Mouse (Mus musculus): ENCODE measurements around the gene Bcas3.
"Not testable (repeated sequence)": the region's sequence is repeated elsewhere in the genome, so short reads cannot be mapped to it uniquely, and the experiment has no call there.

The Bcas3 gene

GRCm38 (mm10) chr11:85485197-85485940 lies 132.4 kb downstream of the Bcas3 start:
- DNase-seq: no peak

DNA sequence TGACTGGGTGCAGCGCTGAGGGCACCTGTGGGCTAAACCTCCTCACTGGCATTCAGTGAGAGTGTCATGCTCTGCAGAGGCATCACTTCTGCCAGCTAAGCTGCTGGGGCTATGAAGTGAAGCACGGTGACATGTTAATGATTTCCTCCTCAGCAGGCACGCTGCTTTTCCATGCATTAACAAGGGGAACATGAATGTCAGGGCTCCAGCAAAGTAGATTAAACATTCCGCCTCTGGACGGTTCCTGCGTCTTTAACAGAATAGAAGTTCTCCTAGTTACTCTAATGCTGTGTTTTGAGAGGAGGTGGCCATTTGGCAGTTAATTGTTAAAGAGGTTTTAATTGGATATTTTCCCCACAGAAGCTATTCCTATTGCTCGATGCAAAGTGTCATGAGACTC lies 134.5 kb downstream of the Bcas3 start:
- no peak for DNase-seq

DNA sequence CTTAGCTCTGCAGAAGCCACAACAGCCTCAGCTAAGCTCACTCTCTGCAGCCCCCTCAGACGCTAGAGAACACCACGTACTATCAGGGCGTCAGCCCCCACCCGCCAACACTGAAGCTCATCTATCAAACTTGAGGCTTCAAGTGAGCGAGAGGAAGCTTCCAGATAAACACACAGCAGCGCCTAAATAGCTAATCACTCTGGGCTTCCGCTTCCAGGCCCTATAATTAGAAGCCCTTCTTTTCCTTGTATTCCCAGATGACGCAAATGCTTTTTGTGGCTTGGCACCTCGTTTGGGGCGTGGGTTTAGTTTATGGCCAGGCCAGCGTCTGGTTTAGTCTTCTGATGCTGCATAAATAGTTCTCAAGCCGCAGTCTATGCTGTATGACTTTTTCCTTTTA lies 139.3 kb downstream of the Bcas3 start:
- DNase-seq: no peak

DNA sequence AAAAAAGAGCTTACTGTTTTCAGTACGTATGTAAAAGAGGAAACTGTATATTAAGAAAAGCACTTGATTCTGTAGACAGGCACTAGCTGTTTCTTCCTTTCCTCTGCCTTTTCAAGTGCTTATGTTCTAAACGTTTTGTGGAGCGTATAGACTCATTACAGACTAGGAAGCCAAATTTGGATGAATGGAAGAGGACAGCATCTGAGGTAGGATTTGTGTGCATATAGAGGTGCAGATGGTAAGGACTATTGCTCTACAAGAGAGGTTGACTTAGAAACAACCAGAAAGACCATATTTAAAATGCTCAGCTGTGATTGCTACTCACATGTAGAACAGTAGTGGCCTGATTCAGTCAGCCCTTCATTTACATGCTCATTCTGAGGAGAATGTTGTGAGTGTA lies 139.7 kb downstream of the Bcas3 start:
- DNase-seq: no peak

DNA sequence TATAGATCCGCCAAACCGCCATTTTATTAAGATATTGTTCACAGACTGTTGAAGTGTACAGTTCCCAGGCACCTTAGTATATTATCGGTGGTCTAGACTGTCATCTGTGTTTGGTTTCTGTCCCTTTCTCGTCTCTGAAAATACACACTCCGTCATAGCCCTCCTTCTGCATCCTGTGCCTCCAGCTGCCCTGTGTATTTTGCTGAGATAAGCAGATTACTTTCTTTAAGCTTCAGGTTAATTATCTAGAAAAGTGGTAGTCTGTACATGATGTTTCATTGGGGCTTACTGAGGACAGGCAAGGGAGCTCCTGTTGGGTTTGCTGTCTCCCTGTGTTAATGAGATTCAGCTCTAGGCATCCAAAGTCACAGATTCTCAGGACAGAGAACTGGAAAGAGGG lies 146.6 kb downstream of the Bcas3 start:
- DNase-seq: no peak

DNA sequence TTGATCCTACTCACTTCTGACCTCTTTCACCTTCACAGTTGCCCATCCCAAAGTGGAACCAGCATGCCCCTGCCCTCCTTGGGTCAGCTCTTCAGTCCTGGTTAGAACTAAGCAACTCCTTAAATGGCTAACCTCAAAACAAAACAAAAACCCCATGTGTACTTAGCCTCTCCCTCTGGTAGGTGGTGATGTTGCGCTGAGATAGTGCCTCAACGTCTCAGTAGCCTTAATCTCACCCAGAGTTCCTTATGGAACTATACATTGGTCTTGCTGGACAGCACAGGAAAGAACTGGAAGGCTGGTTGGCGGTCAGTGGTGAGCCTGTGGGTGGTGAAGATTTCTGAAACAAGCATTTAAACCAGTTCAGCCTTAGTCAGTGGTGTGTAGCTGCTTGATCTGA lies 149.1 kb downstream of the Bcas3 start:
- DNase-seq: no peak

GRCm38 (mm10) chr11:85504812-85505211 lies 151.8 kb downstream of the Bcas3 start:
- DNase-seq: not testable (repeated sequence)

DNA sequence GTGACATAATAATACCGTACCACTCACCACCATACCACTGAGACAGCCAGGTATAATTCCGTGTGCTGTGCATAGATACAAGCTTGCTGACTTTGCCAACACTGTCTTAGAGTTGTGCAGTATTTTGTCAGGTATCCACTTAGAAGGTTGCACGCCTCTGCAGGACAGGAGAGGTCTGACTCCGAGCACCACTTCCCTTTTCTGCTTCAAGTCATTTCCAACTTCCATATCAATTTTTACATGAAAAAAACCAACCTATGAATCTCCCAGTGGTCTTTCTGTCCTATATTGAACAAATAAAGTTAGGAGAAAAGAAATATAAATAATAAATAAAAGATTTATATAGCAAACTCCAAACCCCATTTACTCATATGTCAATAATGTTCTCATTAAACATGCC lies 152.8 kb downstream of the Bcas3 start:
- no peak for DNase-seq

- no peak for DNase-seq
Observed at GRCm38 (mm10) chr11:85509334-85509733, 156.4 kb downstream of the Bcas3 start.

DNA sequence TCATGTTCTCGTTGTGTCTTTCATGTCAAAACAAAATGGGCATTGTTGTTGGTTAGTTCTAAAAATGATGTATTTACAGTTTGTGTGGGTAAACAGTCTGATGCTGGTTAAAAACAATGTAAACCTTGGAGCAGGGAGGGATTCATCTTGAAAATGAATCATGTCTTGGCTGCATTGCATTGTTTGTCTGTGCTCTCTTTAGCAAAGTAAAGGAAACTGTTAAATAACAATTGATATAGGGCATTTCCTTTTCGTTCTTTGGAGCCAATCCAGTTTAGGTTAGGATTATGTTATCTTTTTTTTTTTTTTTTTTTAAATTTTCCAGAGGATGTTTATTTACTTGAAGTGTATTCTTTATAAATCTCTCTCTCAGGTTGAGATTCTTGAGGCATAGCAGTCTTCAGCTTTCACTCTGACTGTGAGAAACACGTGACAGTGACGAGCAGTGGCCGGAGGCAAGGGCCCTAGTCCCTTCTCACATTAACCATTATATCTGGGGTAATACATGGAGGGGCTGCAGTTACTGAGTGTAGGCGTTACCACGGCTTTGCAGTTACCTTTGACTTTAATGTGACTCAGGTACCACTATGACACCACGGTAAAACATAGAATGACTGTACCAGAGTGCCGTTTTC lies 158.4 kb downstream of the Bcas3 start:
- no peak for DNase-seq

DNA sequence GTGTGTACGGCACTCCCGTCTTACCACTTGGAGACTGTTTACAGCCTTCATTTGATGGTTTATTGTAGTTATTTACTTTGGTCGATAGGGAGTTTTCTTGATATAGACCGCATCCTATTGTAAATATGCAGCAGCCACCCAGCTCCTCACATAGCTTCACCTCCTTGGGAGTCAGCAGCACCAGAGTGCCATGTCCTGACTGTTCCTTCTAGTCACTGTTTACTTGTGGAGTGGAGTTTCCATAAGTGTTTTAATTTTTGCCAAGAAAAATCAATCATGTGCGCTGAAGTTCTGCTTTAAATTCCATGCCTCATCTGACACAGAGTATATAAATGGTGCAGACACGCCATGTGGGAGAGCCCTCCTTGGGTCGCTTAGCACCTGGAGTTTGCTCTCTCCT lies 163.8 kb downstream of the Bcas3 start:
- no peak for DNase-seq

- peak; percentile 14 for DNase-seq
Observed at GRCm38 (mm10) chr11:85518025-85518756, 165.2 kb downstream of the Bcas3 start.

DNA sequence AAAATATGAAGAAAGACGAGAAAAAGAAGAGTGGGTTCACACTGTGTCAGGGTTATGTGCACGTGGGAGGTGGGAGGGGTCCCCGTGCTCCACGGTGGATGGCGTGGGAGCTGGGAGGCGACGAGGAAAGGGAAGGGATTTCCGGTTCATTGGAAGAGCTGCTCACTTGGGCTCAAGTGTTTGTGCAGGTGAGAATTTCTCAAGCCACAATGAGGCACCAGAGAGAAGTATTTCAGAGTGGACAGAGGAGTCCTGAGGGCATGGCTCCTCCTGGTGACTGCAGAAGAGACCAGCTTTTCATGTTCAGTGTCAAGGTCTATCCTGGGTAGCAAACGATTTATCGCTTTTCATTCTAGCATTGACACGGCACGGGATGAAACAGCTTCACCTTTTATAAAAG lies 167.3 kb downstream of the Bcas3 start:
- no peak for DNase-seq

DNA sequence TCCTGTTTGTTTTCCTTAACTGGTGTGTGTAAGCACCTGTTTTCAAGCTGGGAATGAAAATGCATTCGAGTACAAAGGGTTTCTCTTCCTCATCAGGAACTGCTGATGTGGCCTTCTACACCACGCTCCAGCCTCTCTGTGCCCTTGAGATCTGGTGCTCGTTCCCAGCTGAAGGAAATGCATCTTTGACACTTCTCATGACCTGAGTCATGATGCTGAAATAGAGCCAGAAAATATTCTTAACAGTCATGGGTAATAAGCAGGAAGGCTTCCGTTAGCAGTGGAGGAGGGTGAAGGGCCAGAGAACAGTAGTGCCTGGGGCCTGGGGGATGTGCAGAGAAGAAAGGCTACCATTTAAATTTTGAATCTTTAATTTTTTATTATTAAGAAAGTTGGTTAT lies 168.0 kb downstream of the Bcas3 start:
- no peak for DNase-seq

- no peak for DNase-seq
Observed at GRCm38 (mm10) chr11:85523646-85524045, 170.7 kb downstream of the Bcas3 start.

DNA sequence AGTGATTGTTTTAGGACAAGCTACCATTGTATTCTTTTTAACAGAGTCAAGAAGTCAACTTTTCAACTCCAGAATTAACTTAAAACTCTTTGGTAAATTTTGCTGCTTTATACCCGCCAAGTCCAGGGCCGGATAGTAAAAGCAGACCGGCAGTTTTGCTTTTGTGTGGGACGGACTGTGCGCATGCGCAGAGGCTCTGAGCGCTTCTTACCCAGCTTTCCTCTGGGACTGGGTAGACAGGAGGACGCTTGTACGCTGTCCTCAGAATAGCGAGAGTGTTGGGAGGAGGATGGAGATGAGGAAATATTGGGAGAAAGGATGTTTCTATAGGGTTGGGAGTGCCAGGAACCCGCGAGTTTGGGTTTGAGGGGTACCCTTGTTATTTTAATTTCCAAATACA lies 171.2 kb downstream of the Bcas3 start:
- DNase-seq: peak; percentile 55

DNA sequence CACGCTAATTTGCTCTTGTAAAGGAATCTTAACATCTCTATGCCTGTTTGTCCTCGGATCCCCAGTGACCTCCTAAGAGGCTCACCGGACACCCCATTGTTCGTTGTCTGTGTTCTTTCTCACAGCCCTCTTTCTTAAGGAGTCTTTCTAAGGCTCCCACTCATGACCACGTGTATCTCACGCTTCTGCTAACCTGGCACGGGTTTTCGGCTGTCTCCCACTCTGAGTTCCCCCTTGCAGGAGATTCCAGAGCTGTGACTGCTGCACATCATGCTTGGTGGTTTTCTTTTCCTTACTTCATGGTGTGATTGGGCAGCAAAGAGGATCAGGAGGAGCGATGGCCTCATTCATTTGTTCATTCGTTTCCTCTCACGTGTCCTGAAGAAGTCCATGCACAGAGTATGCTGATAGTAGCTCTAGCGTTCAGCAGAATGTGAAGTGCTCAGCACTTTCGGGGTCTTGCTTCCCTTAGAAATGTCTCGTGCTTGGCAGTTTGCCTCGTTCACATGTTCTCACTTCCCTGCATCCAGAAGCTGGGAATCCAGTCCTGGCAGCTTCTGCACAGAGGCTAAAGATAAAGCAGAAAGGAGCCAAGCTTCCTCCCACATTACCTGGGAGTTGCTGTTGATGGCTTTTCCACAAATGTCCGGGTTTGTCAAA lies 172.0 kb downstream of the Bcas3 start:
- DNase-seq: no peak

- no peak for DNase-seq
Observed at GRCm38 (mm10) chr11:85525501-85525885, 172.5 kb downstream of the Bcas3 start.

GRCm38 (mm10) chr11:85525979-85526775 lies 173.2 kb downstream of the Bcas3 start:
- DNase-seq: no peak

- no peak for DNase-seq
Observed at GRCm38 (mm10) chr11:85527261-85527660, 174.3 kb downstream of the Bcas3 start.

- DNase-seq: no peak
Observed at GRCm38 (mm10) chr11:85529531-85530285, 176.7 kb downstream of the Bcas3 start.

- DNase-seq: no peak
Observed at GRCm38 (mm10) chr11:85540989-85541388, 188.0 kb downstream of the Bcas3 start.

Measured in thymus, postnatal 14 days (tissue).